Mouse (Mus musculus) limb, embryonic 14.5 days (tissue): Measurements from ENCODE around the gene Gm4969. TPM values are rescaled to one million over a fixed set of nuclear protein-coding genes. Genes with fewer than 3 reads are reported as not detected.

ENCODE experiments used
- ATAC-seq: fragments of 200-750 bp; cut with Nextera tagmentation; 2 replicates; pipeline ENCODE4 v1.8.0; 2017; ENCODE audit warnings: low read depth, moderate number of reproducible peaks, moderate TSS enrichment; ENCODE audit not compliant: low FRiP score
- DNase-seq: peaks from one replicate; pipeline ENCODE4 v3.0.0-alpha.2; 2015; ENCODE audit warnings: low spot score
- H3K27ac ChIP-seq: fragments of 300-500 bp; sonication (generic); replicated peaks from 2 replicates; pipeline ENCODE4 v1.5.1; 2014; ENCODE audit warnings: low read depth, mild to moderate bottlenecking, low read length, moderate library complexity, mixed read lengths
- H3K27me3 ChIP-seq: fragments of 300-500 bp; sonication (generic); 2 replicates; pipeline ENCODE4 v1.6.1; 2014; ENCODE audit warnings: low read length, mixed read lengths; ENCODE audit not compliant: control insufficient read depth, insufficient read depth
- H3K36me3 ChIP-seq: fragments of 300-500 bp; sonication (generic); 2 replicates; pipeline ENCODE4 v1.6.1; 2014; ENCODE audit warnings: mild to moderate bottlenecking, low read length, moderate library complexity, mixed read lengths; ENCODE audit not compliant: control insufficient read depth, insufficient read depth
- H3K4me1 ChIP-seq: fragments of 300-500 bp; sonication (generic); 2 replicates; pipeline ENCODE4 v1.6.1; 2014; ENCODE audit warnings: antibody characterized with exemption, low read length, mixed read lengths; ENCODE audit not compliant: control insufficient read depth, insufficient read depth
- H3K4me2 ChIP-seq: fragments of 300-500 bp; sonication (generic); replicated peaks from 2 replicates; pipeline ENCODE4 v1.6.1; 2014; ENCODE audit warnings: low read depth, mild to moderate bottlenecking, low read length, moderate library complexity; ENCODE audit not compliant: severe bottlenecking
- H3K4me3 ChIP-seq: fragments of 300-500 bp; sonication (generic); replicated peaks from 2 replicates; pipeline ENCODE4 v1.5.1; 2014; ENCODE audit warnings: low read length
- H3K9ac ChIP-seq: fragments of 300-500 bp; sonication (generic); 2 replicates; pipeline ENCODE4 v1.6.1; 2014; ENCODE audit warnings: mild to moderate bottlenecking, low read depth, low read length, moderate library complexity; ENCODE audit not compliant: severe bottlenecking
- H3K9me3 ChIP-seq: fragments of 300-500 bp; sonication (generic); 2 replicates; pipeline ENCODE4 v1.6.1; 2016; ENCODE audit warnings: low read length; ENCODE audit not compliant: control insufficient read depth
- POLR2A ChIP-seq: fragments of 200-500 bp; IDR thresholded peaks from 2 replicates; pipeline ENCODE4 v1.8.0; 2012; ENCODE audit warnings: inconsistent platforms, mild to moderate bottlenecking, moderate library complexity, borderline replicate concordance; ENCODE audit not compliant: insufficient read depth, insufficient read length; ENCODE audit errors: extremely low read depth
- WGBS: fragments of 180-500 bp; shearing (Covaris S2); extraction: QIAGEN DNeasy Blood & Tissue Kit; methylation state at CpG from one replicate; pipeline ENCODE4 v1.1.7; 2014; 5-methylcytosine and 5-hydroxymethylcytosine counted together
- microRNA-seq: library from miRNA; unstranded; fragments of <30 nt; microRNA quantifications from one replicate; pipeline ENCODE4, GENCODE M21; 2016
- polyA plus RNA-seq, 2 experiments: library from polyadenylated mRNA; depleted of rRNA in 1 of 2; stranded (reverse) in 1 of 2; unstranded in 1 of 2; fragments of >200 nt; fragmentation: Nextera tagmentation in 1 of 2; extraction: Ambion mirVana in 1 of 2; gene quantifications; 2 replicates each; pipeline versions ENCODE4 v1.2.1 to v1.2.3; 2012 to 2014

Gm4969 gene
- polyA plus RNA-seq, 2 experiments, result 2.5 to 7.0 TPM

DNA sequence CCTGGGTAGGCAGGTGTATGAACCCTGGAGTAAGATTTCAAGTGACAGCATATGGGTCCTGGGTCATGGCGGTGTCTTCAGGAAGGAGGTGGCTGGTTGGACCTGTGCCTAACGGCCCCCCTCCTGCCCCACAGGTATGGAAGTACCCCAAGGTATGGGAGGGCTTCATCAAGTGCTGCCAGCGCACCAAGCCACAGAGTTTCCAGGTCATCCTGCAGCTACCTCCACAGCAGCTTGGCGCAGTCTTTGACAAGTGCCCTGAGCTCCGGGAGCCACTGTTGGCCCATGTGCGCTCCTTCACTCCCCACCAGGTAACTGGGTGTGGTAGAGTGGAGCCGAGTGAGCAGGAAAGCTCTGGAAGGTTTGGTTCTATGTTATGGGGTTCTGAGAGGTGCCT, 65.0 kb downstream of the Gm4969 start:
- H3K9ac ChIP-seq, result no peak overlapping the region
- peaks cover 49% of the 10 kb centered on the region for H3K36me3 ChIP-seq
- DNase-seq (no peak), ATAC-seq (no peak)
- no peak overlapping the region for H3K4me3 ChIP-seq
- H3K4me2 ChIP-seq, result no peak overlapping the region
- no peaks in the 10 kb centered on the region for H3K9me3 ChIP-seq
- no peak overlapping the region for H3K27ac ChIP-seq
- TF ChIP-seq POLR2A, result no peak
- no peaks in the 10 kb centered on the region for H3K4me1 ChIP-seq
- WGBS, result 89% methylated on average over 7 of the region's 7 CpGs
- no peaks in the 10 kb centered on the region for H3K27me3 ChIP-seq

GRCm38 (mm10) chr7:19052345-19053135, 65.6 kb downstream of the Gm4969 start:
- Histone ChIP-seq H3K9ac (no peak overlapping the region), H3K9me3 (no peaks in the 10 kb centered on the region), H3K4me1 (no peaks in the 10 kb centered on the region), H3K4me3 (no peak overlapping the region), H3K27me3 (no peaks in the 10 kb centered on the region), H3K4me2 (no peak overlapping the region), H3K27ac (no peak overlapping the region), H3K36me3 (peaks cover 55% of the 10 kb centered on the region)
- DNase-seq (no peak), ATAC-seq (no peak)
- WGBS, result 88% methylated on average over 15 of the region's 15 CpGs
- no peak for TF ChIP-seq POLR2A

DNA sequence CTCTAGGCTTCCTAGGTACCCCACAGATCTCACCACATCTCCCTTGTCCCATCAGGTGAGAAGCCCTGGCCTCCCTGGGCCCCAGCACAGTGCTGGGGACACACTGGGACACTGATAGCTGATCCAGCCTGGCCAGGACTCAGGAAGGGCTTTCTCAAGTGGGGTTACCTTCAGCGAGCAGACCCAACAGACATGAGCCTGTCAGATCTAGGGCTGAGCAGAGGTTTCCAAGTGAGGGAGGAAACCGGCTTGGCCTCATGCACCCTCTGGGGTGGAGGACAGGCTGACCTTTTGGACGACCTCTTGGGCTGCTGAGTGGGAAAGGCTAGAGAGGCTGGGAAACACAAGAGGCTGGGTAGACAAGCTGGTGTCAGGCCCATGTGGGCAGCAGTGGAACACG, 67.0 kb downstream of the Gm4969 start:
- H3K4me1 ChIP-seq, result no peaks in the 10 kb centered on the region
- H3K4me3 ChIP-seq, result no peak overlapping the region
- no peak overlapping the region for H3K4me2 ChIP-seq
- peaks cover 68% of the 10 kb centered on the region for H3K36me3 ChIP-seq
- H3K9ac ChIP-seq, result no peak overlapping the region
- no peak overlapping the region for H3K27ac ChIP-seq
- no peak for DNase-seq
- ATAC-seq, result no peak
- WGBS, result 82% methylated on average over 4 of the region's 4 CpGs
- no peak for TF ChIP-seq POLR2A
- H3K27me3 ChIP-seq, result no peaks in the 10 kb centered on the region
- H3K9me3 ChIP-seq, result no peaks in the 10 kb centered on the region

GRCm38 (mm10) chr7:19050172-19050571, 68.0 kb downstream of the Gm4969 start:
- DNase-seq, result no peak
- Histone ChIP-seq H3K9ac (no peak overlapping the region), H3K36me3 (peaks cover 78% of the 10 kb centered on the region), H3K9me3 (no peaks in the 10 kb centered on the region), H3K4me2 (no peak overlapping the region), H3K4me3 (no peak overlapping the region), H3K27me3 (no peaks in the 10 kb centered on the region), H3K27ac (no peak overlapping the region), H3K4me1 (no peaks in the 10 kb centered on the region)
- TF ChIP-seq POLR2A, result no peak
- ATAC-seq, result no peak
- 82% methylated on average over 8 of the region's 8 CpGs for WGBS

DNA sequence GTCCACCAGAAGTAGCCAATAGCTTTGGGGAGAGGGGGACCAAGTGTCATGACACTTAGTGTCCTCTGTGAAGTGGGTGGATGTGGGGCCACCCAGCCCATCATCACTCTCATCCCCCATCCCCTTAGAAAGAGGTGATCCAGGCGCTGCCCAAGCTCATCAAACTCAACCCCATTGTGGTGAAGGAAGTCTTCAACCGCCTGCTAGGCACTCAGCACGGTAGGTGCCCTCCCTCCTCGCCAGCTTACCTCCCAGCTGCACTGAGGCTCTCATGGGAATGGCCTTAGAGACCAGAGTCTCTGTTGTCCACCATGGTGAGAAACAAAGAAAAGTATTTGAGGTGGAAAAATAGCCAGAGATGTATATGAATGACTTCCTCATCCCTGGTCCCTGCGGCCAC, 68.9 kb downstream of the Gm4969 start:
- H3K9ac ChIP-seq, result no peak overlapping the region
- no peak for DNase-seq
- no peak for ATAC-seq
- no peaks in the 10 kb centered on the region for H3K4me1 ChIP-seq
- H3K36me3 ChIP-seq, result peaks cover 84% of the 10 kb centered on the region
- TF ChIP-seq POLR2A, result no peak
- no peak overlapping the region for H3K27ac ChIP-seq
- no peaks in the 10 kb centered on the region for H3K9me3 ChIP-seq
- no peak overlapping the region for H3K4me2 ChIP-seq
- WGBS, result 86% methylated on average over 5 of the region's 5 CpGs
- no peak overlapping the region for H3K4me3 ChIP-seq
- H3K27me3 ChIP-seq, result no peaks in the 10 kb centered on the region

Small RNA genes lying within 50 kb of the gene (microRNA-seq; reads per million reads assigned to microRNA genes)
- not detected for gene Mir3100

Other genes starting within 250 kb of the Gm4969 start
- 0.60 and 1.9 TPM in 2 replicates for gene Pglyrp1, start 247.0 kb downstream of the Gm4969 start, polyA plus RNA-seq (2012; rRNA removed)
- 1.3 and 1.9 TPM in 2 replicates for gene Pglyrp1, start 247.0 kb downstream of the Gm4969 start, polyA plus RNA-seq (2014; fragmentation: Nextera tagmentation; extraction: Ambion mirVana)
- gene Ccdc61, start 208.0 kb downstream of the Gm4969 start, polyA plus RNA-seq (2012; rRNA removed), result 46.7 and 50.1 TPM in 2 replicates
- gene Ccdc61, start 208.0 kb downstream of the Gm4969 start, polyA plus RNA-seq (2014; fragmentation: Nextera tagmentation; extraction: Ambion mirVana), result 23.9 and 29.0 TPM in 2 replicates
- gene Nova2, start 192.5 kb downstream of the Gm4969 start, polyA plus RNA-seq (2012; rRNA removed), result 1.3 TPM in 2 replicates
- 0.37 and 0.57 TPM in 2 replicates for gene Nova2, start 192.5 kb downstream of the Gm4969 start, polyA plus RNA-seq (2014; fragmentation: Nextera tagmentation; extraction: Ambion mirVana)
- gene Nanos2, start 131.0 kb downstream of the Gm4969 start, polyA plus RNA-seq (2012; rRNA removed), result 0.06 TPM in 1 of 2 replicates, not detected in the other
- not detected in 2 replicates for gene Nanos2, start 131.0 kb downstream of the Gm4969 start, polyA plus RNA-seq (2014; fragmentation: Nextera tagmentation; extraction: Ambion mirVana)
- gene Mypop, start 127.1 kb downstream of the Gm4969 start, polyA plus RNA-seq (2012; rRNA removed), result 13.6 and 19.3 TPM in 2 replicates
- gene Mypop, start 127.1 kb downstream of the Gm4969 start, polyA plus RNA-seq (2014; fragmentation: Nextera tagmentation; extraction: Ambion mirVana), result 5.3 and 5.7 TPM in 2 replicates
- 36.1 and 46.8 TPM in 2 replicates for gene Irf2bp1, start 114.3 kb downstream of the Gm4969 start, polyA plus RNA-seq (2012; rRNA removed)
- gene Irf2bp1, start 114.3 kb downstream of the Gm4969 start, polyA plus RNA-seq (2014; fragmentation: Nextera tagmentation; extraction: Ambion mirVana), result 34.2 and 37.3 TPM in 2 replicates
- 5.3 and 6.7 TPM in 2 replicates for gene Foxa3, start 94.8 kb downstream of the Gm4969 start, polyA plus RNA-seq (2012; rRNA removed)
- gene Foxa3, start 94.8 kb downstream of the Gm4969 start, polyA plus RNA-seq (2014; fragmentation: Nextera tagmentation; extraction: Ambion mirVana), result 3.1 and 3.2 TPM in 2 replicates
- 97.0 and 113 TPM in 2 replicates for gene Sympk, start 94.0 kb downstream of the Gm4969 start, polyA plus RNA-seq (2012; rRNA removed)
- 23.0 and 27.5 TPM in 2 replicates for gene Sympk, start 94.0 kb downstream of the Gm4969 start, polyA plus RNA-seq (2014; fragmentation: Nextera tagmentation; extraction: Ambion mirVana)
- 0.04 and 0.12 TPM in 2 replicates for gene Rsph6a, start 63.7 kb downstream of the Gm4969 start, polyA plus RNA-seq (2012; rRNA removed)
- not detected in 2 replicates for gene Rsph6a, start 63.7 kb downstream of the Gm4969 start, polyA plus RNA-seq (2014; fragmentation: Nextera tagmentation; extraction: Ambion mirVana)
- gene Dmwd, start 42.1 kb downstream of the Gm4969 start, polyA plus RNA-seq (2012; rRNA removed), result 126 and 167 TPM in 2 replicates
- gene Dmwd, start 42.1 kb downstream of the Gm4969 start, polyA plus RNA-seq (2014; fragmentation: Nextera tagmentation; extraction: Ambion mirVana), result 21.8 and 26.5 TPM in 2 replicates
- gene Dmpk, start 34.5 kb downstream of the Gm4969 start, polyA plus RNA-seq (2012; rRNA removed), result 143 and 177 TPM in 2 replicates
- 33.1 and 37.1 TPM in 2 replicates for gene Dmpk, start 34.5 kb downstream of the Gm4969 start, polyA plus RNA-seq (2014; fragmentation: Nextera tagmentation; extraction: Ambion mirVana)
- gene Six5, start 23.8 kb downstream of the Gm4969 start, polyA plus RNA-seq (2012; rRNA removed), result 103 and 157 TPM in 2 replicates
- 19.1 and 20.3 TPM in 2 replicates for gene Six5, start 23.8 kb downstream of the Gm4969 start, polyA plus RNA-seq (2014; fragmentation: Nextera tagmentation; extraction: Ambion mirVana)
- 10.6 and 14.6 TPM in 2 replicates for gene Fbxo46, start 1.5 kb upstream of the Gm4969 start, polyA plus RNA-seq (2012; rRNA removed)
- 9.9 and 11.2 TPM in 2 replicates for gene Fbxo46, start 1.5 kb upstream of the Gm4969 start, polyA plus RNA-seq (2014; fragmentation: Nextera tagmentation; extraction: Ambion mirVana)
- 13.2 and 15.6 TPM in 2 replicates for gene Qpctl, start 30.9 kb upstream of the Gm4969 start, polyA plus RNA-seq (2012; rRNA removed)
- 11.1 and 12.1 TPM in 2 replicates for gene Qpctl, start 30.9 kb upstream of the Gm4969 start, polyA plus RNA-seq (2014; fragmentation: Nextera tagmentation; extraction: Ambion mirVana)
- gene Snrpd2, start 31.4 kb upstream of the Gm4969 start, polyA plus RNA-seq (2012; rRNA removed), result 71.9 and 151 TPM in 2 replicates
- 130 and 143 TPM in 2 replicates for gene Snrpd2, start 31.4 kb upstream of the Gm4969 start, polyA plus RNA-seq (2014; fragmentation: Nextera tagmentation; extraction: Ambion mirVana)
- gene Gipr, start 47.8 kb upstream of the Gm4969 start, polyA plus RNA-seq (2012; rRNA removed), result 1.1 and 1.4 TPM in 2 replicates
- gene Gipr, start 47.8 kb upstream of the Gm4969 start, polyA plus RNA-seq (2014; fragmentation: Nextera tagmentation; extraction: Ambion mirVana), result 0.32 TPM in 1 of 2 replicates, not detected in the other
- gene Eml2, start 58.1 kb upstream of the Gm4969 start, polyA plus RNA-seq (2012; rRNA removed), result 38.5 and 49.9 TPM in 2 replicates
- gene Eml2, start 58.1 kb upstream of the Gm4969 start, polyA plus RNA-seq (2014; fragmentation: Nextera tagmentation; extraction: Ambion mirVana), result 1.5 and 3.6 TPM in 2 replicates
- 9.2 and 15.5 TPM in 2 replicates for gene Gpr4, start 94.2 kb upstream of the Gm4969 start, polyA plus RNA-seq (2012; rRNA removed)
- 4.0 and 4.4 TPM in 2 replicates for gene Gpr4, start 94.2 kb upstream of the Gm4969 start, polyA plus RNA-seq (2014; fragmentation: Nextera tagmentation; extraction: Ambion mirVana)
- gene Opa3, start 110.0 kb upstream of the Gm4969 start, polyA plus RNA-seq (2012; rRNA removed), result 19.6 and 23.6 TPM in 2 replicates
- gene Opa3, start 110.0 kb upstream of the Gm4969 start, polyA plus RNA-seq (2014; fragmentation: Nextera tagmentation; extraction: Ambion mirVana), result 27.5 and 31.7 TPM in 2 replicates
- 126 and 169 TPM in 2 replicates for gene Vasp, start 153.4 kb upstream of the Gm4969 start, polyA plus RNA-seq (2012; rRNA removed)
- gene Vasp, start 153.4 kb upstream of the Gm4969 start, polyA plus RNA-seq (2014; fragmentation: Nextera tagmentation; extraction: Ambion mirVana), result 66.7 and 67.0 TPM in 2 replicates
- not detected in 2 replicates for gene Ppm1n, start 161.7 kb upstream of the Gm4969 start, polyA plus RNA-seq (2012; rRNA removed)
- gene Ppm1n, start 161.7 kb upstream of the Gm4969 start, polyA plus RNA-seq (2014; fragmentation: Nextera tagmentation; extraction: Ambion mirVana), result not detected in 2 replicates
- gene Rtn2, start 164.3 kb upstream of the Gm4969 start, polyA plus RNA-seq (2012; rRNA removed), result 44.3 and 59.4 TPM in 2 replicates
- 22.5 and 30.6 TPM in 2 replicates for gene Rtn2, start 164.3 kb upstream of the Gm4969 start, polyA plus RNA-seq (2014; fragmentation: Nextera tagmentation; extraction: Ambion mirVana)
- 0.69 and 0.88 TPM in 2 replicates for gene Fosb, start 191.7 kb upstream of the Gm4969 start, polyA plus RNA-seq (2012; rRNA removed)
- 0.14 and 0.28 TPM in 2 replicates for gene Fosb, start 191.7 kb upstream of the Gm4969 start, polyA plus RNA-seq (2014; fragmentation: Nextera tagmentation; extraction: Ambion mirVana)
- 72.3 and 93.5 TPM in 2 replicates for gene Ercc1, start 226.4 kb upstream of the Gm4969 start, polyA plus RNA-seq (2012; rRNA removed)
- gene Ercc1, start 226.4 kb upstream of the Gm4969 start, polyA plus RNA-seq (2014; fragmentation: Nextera tagmentation; extraction: Ambion mirVana), result 74.3 and 86.1 TPM in 2 replicates
- gene Cd3eap, start 241.1 kb upstream of the Gm4969 start, polyA plus RNA-seq (2012; rRNA removed), result 13.7 and 19.4 TPM in 2 replicates
- 25.2 and 28.7 TPM in 2 replicates for gene Cd3eap, start 241.1 kb upstream of the Gm4969 start, polyA plus RNA-seq (2014; fragmentation: Nextera tagmentation; extraction: Ambion mirVana)
- gene Ppp1r13l, start 241.4 kb upstream of the Gm4969 start, polyA plus RNA-seq (2012; rRNA removed), result 33.8 and 39.3 TPM in 2 replicates
- 15.3 and 16.8 TPM in 2 replicates for gene Ppp1r13l, start 241.4 kb upstream of the Gm4969 start, polyA plus RNA-seq (2014; fragmentation: Nextera tagmentation; extraction: Ambion mirVana)